Mouse (Mus musculus) gastrocnemius, postnatal 25 days (tissue): ENCODE data around the gene Mob3c. TPM values are rescaled to one million over a fixed set of nuclear protein-coding genes. Genes with fewer than 3 reads are reported as not detected.

Experiments
- DNase-seq: peaks from one replicate; pipeline ENCODE4 v3.0.0; 2022
- total RNA-seq, 2 experiments: library from RNA; stranded (reverse); gene quantifications; 1 replicate in 1 of 2; 2 replicates in 1 of 2; pipeline ENCODE4 v1.2.3; 2021

Mob3c gene
- total RNA-seq, 2 experiments from 2014 or later: 2.7 to 3.4 TPM

DNA sequence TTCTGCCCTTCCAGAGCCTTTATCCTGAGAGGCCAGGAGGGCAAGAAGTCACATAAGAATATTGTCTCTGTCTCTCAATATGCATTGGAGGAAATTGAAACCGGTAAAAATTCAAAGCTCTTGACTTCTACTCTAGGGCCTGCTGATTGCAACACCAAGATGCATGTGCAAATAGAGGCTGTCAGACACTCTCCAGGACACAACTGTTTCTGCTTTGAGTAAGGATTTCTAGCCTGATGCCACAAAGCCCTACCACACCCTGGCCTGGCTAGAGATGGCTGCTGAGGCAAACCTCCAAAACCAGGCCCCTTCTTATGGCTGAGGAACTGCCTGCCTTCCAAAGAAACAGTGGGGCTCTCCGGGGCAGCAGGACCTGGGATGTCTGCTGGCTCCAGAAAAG lies 7.7 kb downstream of the Mob3c start:
- no peak for DNase-seq

- no peak for DNase-seq
These were observed 10.3 kb downstream of the Mob3c start for GRCm38 (mm10) chr4:115838196-115838595.

GRCm38 (mm10) chr4:115838696-115839641 lies 11.1 kb downstream of the Mob3c start, which contains the start of gene Mknk1:
Gene Mknk1 (plus strand): TSS chr4:115839198.
- peak; percentile 91 for DNase-seq

DNA sequence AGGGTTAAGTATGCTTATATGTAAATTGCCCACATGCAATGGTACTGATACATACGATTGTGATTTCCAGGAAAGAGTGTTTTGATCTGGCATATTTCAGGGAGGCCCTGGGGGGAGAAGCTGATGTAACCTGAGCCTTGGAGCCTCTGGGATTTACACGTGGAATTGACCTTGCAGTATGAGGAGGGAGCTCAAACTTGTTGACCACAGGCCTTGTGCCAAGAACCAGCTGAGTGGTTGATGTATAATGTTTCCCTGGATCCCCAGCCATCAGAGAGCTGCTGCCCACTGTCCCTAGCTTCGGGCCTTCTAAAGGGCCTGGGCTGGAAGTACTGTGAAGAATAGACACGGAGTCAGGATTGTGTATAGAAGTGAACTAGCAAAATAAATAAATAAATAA lies 12.1 kb downstream of the Mob3c start:
- no peak for DNase-seq

DNA sequence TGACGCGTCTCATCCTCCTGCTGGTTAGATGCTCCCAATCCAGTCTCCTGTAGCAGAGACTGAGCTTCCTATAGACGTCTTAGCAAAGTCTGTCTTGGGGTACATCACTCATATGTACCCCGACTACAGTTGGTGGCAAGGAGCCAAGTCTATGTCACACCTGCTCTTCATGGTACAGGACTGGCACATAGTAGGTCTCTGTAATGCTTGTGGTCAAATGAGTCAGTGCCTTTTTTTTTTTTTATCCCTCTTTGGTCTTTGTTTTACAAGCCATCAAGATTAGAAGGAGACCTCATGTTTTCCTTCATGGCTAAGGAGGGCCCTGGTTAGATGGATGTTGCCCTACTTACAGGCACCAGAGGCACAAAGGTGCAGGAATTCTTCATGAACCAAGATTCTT lies 12.9 kb downstream of the Mob3c start:
- DNase-seq: no peak

GRCm38 (mm10) chr4:115846656-115847055 lies 18.8 kb downstream of the Mob3c start:
- DNase-seq: no peak

DNA sequence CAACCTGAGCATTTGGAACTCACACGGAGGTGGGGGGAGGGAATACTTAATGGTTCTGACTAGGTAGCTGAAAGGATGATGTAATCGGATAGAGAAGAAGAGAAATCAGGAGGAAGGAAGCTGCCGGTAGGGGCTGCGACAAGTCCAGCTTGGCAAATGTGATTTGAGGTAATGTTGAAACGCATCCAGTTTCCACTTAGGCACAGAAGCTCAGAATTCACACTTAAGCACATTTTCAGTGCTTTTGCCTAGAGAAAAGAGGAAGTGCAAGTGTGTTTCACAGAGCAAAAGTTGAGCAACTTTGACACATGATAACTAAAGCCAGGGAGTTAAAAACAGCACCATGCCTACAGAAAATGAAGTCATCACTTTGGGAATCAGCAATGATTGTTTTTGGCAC lies 19.5 kb downstream of the Mob3c start:
- no peak for DNase-seq

- DNase-seq: no peak
These were observed 20.2 kb downstream of the Mob3c start for GRCm38 (mm10) chr4:115848083-115848482.

- no peak for DNase-seq
These were observed 21.2 kb downstream of the Mob3c start for GRCm38 (mm10) chr4:115848990-115849677.

GRCm38 (mm10) chr4:115850111-115850510 lies 22.2 kb downstream of the Mob3c start:
- DNase-seq: no peak

GRCm38 (mm10) chr4:115850631-115851030 lies 22.7 kb downstream of the Mob3c start:
- DNase-seq: no peak

DNA sequence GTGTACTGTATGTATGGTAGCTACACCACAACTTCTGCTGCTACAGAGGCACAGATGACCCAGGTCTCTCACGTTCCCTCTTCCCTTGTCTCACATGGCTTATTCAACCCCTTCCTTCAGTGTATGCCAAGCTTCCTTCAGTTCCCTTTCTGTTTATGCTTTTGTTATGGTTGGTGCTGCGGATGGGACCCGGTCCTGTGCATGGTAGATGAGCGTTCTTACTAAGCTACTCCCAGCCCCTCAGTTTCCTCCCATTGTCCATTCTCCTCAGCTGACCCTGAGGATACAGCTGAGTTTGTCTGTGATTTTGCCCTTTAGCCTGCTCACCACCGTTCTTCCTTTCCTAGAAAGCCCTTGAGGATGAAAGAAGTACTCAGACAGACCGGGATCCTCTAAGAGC lies 23.7 kb downstream of the Mob3c start:
- no peak for DNase-seq

- DNase-seq: no peak
These were observed 27.2 kb downstream of the Mob3c start for GRCm38 (mm10) chr4:115855100-115855499.

DNA sequence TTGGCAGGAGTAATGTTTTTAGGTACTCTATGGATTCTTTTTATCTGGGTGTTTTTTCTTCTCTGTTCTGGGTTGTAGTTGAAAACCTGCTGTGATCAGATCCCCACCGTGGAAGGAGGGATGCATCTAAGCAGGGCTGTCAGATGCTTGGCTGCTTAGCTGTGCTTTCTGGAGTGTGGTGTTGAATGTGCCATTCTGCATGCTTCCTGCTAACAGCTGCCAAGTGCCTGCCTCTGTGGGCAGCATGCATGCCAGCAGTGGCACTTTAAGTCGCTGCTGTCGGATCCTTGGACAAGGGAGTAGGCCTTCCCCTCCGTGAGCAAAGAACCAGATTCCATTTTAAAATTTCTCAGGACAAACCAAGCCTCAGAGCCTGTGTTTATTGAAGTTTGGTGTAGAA lies 27.7 kb downstream of the Mob3c start:
- DNase-seq: no peak

DNA sequence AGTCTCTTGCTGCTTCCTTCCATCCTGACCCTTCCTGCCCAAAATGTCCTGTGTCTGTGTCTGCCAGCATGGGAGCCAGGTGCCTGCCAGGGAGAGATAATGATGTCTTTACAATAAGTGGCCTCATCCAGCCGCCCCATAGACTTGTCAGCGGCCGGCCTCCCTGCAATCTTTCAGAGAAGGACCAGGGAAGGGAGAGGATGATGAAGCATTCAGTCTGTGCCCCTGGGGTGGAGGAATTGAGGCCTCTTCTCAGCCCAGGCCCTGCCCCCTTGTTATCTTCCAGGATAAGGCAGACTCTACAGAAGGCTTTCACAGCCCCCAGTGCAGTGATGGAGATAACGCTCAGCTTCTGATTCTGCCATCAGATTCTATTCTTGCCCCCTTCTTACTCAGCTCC lies 28.4 kb downstream of the Mob3c start:
- no peak for DNase-seq

DNA sequence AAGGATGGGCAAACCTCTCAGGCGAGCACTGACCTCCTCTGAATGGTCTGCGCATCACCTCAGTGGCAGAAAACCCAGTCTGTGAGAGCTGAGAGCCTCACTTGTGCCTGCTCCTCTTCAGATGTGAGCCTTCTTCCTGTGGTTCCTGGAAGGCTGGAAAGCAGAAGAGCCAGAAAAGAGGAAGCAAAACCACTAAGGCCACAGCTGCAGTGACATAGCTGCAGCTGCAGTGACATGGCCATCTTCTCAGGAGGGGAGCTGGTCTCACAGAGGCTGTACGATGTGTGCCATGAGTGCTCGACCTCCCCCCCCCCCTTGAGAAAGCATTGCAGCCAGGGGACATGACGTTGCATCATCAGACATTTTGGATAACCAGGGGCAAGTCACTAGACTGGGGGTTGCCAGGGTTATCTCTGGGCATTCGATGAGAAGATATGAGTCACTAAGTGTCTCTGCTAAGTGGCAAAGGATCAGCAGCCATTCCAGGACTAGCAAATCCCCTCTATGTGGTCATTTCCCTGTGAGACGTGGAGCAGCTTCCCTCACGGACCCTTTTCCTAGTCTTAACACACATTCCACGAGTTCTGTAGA lies 29.5 kb downstream of the Mob3c start:
- DNase-seq: no peak

GRCm38 (mm10) chr4:115863352-115863751 lies 35.5 kb downstream of the Mob3c start:
- DNase-seq: no peak

DNA sequence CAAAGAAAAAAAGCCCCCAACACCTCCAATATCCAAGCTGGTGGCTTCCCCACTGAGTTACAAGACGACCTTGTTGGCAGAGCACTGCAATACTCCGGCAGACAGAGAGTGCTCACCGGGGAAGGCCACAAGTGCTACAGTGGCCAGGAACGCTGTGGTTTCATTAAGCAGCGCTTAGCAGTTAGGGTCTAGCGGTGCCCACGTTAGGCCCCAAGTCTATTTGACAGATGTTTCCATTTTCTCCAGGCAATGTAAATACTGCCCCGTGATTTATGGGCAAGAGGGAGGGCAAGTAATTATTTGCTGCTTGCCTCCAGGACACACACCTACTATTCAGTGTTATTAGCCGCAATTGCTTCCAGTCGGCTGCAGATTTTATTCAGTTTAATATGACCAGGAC lies 36.0 kb downstream of the Mob3c start:
- no peak for DNase-seq

DNA sequence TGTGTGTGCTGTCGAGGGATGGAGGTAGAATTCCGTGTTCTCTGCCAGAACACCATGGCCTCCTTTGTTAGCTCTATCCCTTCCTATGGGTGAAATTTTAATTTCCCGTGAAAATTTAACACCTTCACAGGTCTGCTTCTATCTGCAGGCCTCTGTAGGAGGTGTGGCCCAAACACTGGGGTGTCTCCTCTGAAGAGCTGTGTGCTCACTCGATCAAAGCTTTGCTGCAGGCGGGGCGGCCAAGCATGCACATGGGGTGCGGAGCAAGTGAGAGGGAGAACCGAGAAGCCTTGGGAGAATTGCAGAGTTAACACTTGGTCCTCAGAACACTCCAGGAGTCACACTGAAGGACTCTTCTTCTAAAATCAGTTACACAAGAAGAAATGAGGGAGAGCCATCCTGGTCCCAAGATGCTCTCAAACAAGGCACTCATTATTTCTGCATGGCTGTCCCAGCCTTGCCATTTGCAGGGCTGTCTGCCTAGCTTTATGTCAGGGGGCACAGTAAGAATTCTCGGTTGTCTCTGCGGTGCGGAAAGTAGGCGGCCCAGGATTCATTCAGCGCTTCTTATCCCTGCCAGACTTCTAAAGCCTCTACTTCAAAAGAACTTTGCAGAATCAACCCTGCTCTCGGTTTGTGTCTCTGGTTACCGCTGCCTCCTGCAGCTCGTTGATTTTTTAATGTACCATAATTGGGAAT lies 41.8 kb downstream of the Mob3c start:
- DNase-seq: no peak

GRCm38 (mm10) chr4:115873231-115873630 lies 45.3 kb downstream of the Mob3c start:
- DNase-seq: no peak

GRCm38 (mm10) chr4:115878216-115878678 lies 50.4 kb downstream of the Mob3c start:
- DNase-seq: no peak

- no peak for DNase-seq
These were observed 50.9 kb downstream of the Mob3c start for GRCm38 (mm10) chr4:115878828-115879227.
